ENCODE assay signal across 8 mouse cellular contexts in genomic region chr9:64060033-64060539, GRCm38 (mm10). TPM values are rescaled to one million over a fixed set of nuclear protein-coding genes. Genes with fewer than 3 reads are reported as not detected.
DNase-seq lines count a peak whose midpoint lies in the region; ATAC-seq and TF ChIP-seq lines count a peak whose summit lies in the region.

No protein-coding gene starts in this region.

- DNase-seq in urinary bladder, postnatal 25 days (ENCODE audit: low spot score) = peak; percentile 29
- DNase-seq in urinary bladder, adult 18-20 months (ENCODE audit: low spot score in 2 of 2) = no peak
- DNase-seq in hindbrain, embryonic 14.5 days (ENCODE audit: low spot score) = no peak
- DNase-seq in midbrain, postnatal 0 days (ENCODE audit: low spot score) = no peak
- no peak for DNase-seq in frontal cortex, postnatal 25 days (ENCODE audit: low spot score in 2 of 2)
- DNase-seq in left cerebral cortex, postnatal 36 days (ENCODE audit: low spot score in 2 of 2) = no peak

- no peak for TF ChIP-seq CTCF in midbrain, postnatal 0 days (IDR thresholded peaks at IDR 0.05)

- peaks cover 25% of the 10 kb centered on the region for H3K27me3 ChIP-seq in forebrain, embryonic 13.5 days
- 0 out of 2 replicates have a peak, but pooled peaks cover 4% of the 10 kb centered on the region for H3K27me3 ChIP-seq in hindbrain, embryonic 14.5 days (ENCODE audit: control insufficient read depth, insufficient read depth, low read length)
- 0 out of 2 replicates have a peak, but pooled peaks cover under 1% of the 10 kb centered on the region for H3K27me3 ChIP-seq in liver, embryonic 12.5 days (replicated peaks)
- H3K27me3 ChIP-seq in midbrain, postnatal 0 days (ENCODE audit: insufficient read depth, low read length) = peaks cover 16% of the 10 kb centered on the region; the same call in 1 of the 2 replicates

- H3K9me3 ChIP-seq in forebrain, embryonic 13.5 days (replicated peaks) = no peaks in the 10 kb centered on the region
- no peaks in the 10 kb centered on the region for H3K9me3 ChIP-seq in hindbrain, embryonic 14.5 days (ENCODE audit: control insufficient read depth, low read length)
- H3K9me3 ChIP-seq in liver, embryonic 12.5 days (replicated peaks) = no peaks in the 10 kb centered on the region
- no peaks in the 10 kb centered on the region for H3K9me3 ChIP-seq in midbrain, postnatal 0 days (ENCODE audit: low read length)

- H3K36me3 ChIP-seq in forebrain, embryonic 13.5 days (ENCODE audit: poor library complexity, severe bottlenecking) = no peaks in the 10 kb centered on the region
- no peaks in the 10 kb centered on the region for H3K36me3 ChIP-seq in hindbrain, embryonic 14.5 days (replicated peaks; ENCODE audit: control insufficient read depth, insufficient read depth)
- H3K36me3 ChIP-seq in liver, embryonic 12.5 days = no peaks in the 10 kb centered on the region
- no peaks in the 10 kb centered on the region for H3K36me3 ChIP-seq in midbrain, postnatal 0 days (ENCODE audit: insufficient read depth, low read length)

- ATAC-seq in forebrain, embryonic 13.5 days = no peak; the same call in 1 of the 2 replicates
- ATAC-seq in hindbrain, embryonic 14.5 days (ENCODE audit: low FRiP score) = no peak
- ATAC-seq in liver, embryonic 12.5 days = peak; percentile 93
- ATAC-seq in midbrain, postnatal 0 days (ENCODE audit: low FRiP score) = no peak

- H3K4me3 ChIP-seq in forebrain, embryonic 13.5 days = peak overlapping the region; percentile 24
- H3K4me3 ChIP-seq in hindbrain, embryonic 14.5 days (replicated peaks; ENCODE audit: low read length) = peak overlapping the region; percentile 13; the same call in 1 of the 2 replicates
- peak overlapping the region; percentile 48 for H3K4me3 ChIP-seq in liver, embryonic 12.5 days
- no peak overlapping the region for H3K4me3 ChIP-seq in midbrain, postnatal 0 days (ENCODE audit: low read depth, low read length)

- peak overlapping the region; percentile 56 for H3K4me2 ChIP-seq in forebrain, embryonic 13.5 days
- peak overlapping the region; percentile 45 for H3K4me2 ChIP-seq in hindbrain, embryonic 14.5 days (replicated peaks)
- H3K4me2 ChIP-seq in liver, embryonic 12.5 days = peak overlapping the region; percentile 80
- H3K4me2 ChIP-seq in midbrain, postnatal 0 days (ENCODE audit: low read depth, low read length, poor library complexity, severe bottlenecking) = peak overlapping the region; percentile 37

- 4% methylated on average over 30 of the region's 30 CpGs for WGBS in forebrain, embryonic 13.5 days
- 4% methylated on average over 30 of the region's 30 CpGs for whole genome bisulfite sequencing in hindbrain, embryonic 14.5 days
- WGBS in liver, embryonic 12.5 days (ENCODE audit: insufficient replicate concordance) = under 1% methylated on average over 30 of the region's 30 CpGs
- 9% methylated on average over 30 of the region's 30 CpGs for WGBS in midbrain, postnatal 0 days

- peaks cover 20% of the 10 kb centered on the region for H3K4me1 ChIP-seq in forebrain, embryonic 13.5 days
- H3K4me1 ChIP-seq in hindbrain, embryonic 14.5 days (replicated peaks; ENCODE audit: control insufficient read depth, insufficient read depth, low read length) = peaks cover 13% of the 10 kb centered on the region; the same call in 1 of the 2 replicates
- H3K4me1 ChIP-seq in liver, embryonic 12.5 days = peaks cover 75% of the 10 kb centered on the region
- H3K4me1 ChIP-seq in midbrain, postnatal 0 days (ENCODE audit: insufficient read depth, low read length) = peaks cover 12% of the 10 kb centered on the region; the same call in 1 of the 2 replicates

- intact Hi-C loops in left cerebral cortex, postnatal 36 days (cut with DNase I) = no loop called here

- H3K9ac ChIP-seq in forebrain, embryonic 13.5 days = peak overlapping the region; percentile 53
- H3K9ac ChIP-seq in hindbrain, embryonic 14.5 days = peak overlapping the region; percentile 26; the same call in 1 of the 2 replicates
- peak overlapping the region; percentile 79 for H3K9ac ChIP-seq in liver, embryonic 12.5 days
- 0 out of 2 replicates have a peak overlapping the region, but pooled peaks have one; percentile 5 for H3K9ac ChIP-seq in midbrain, postnatal 0 days (replicated peaks; ENCODE audit: low read length, poor library complexity, severe bottlenecking)

- no peak overlapping the region for H3K27ac ChIP-seq in forebrain, embryonic 13.5 days
- H3K27ac ChIP-seq in hindbrain, embryonic 14.5 days = no peak overlapping the region
- peak overlapping the region; percentile 92 for H3K27ac ChIP-seq in liver, embryonic 12.5 days
- no peak overlapping the region for H3K27ac ChIP-seq in midbrain, postnatal 0 days (ENCODE audit: low read depth, low read length)

RNA-seq across cellular contexts. Expression of gene Smad6, which starts 38.2 kb away (rescaled TPM):
- 1.6 and 1.7 TPM in 2 replicates for polyA plus RNA-seq in forebrain, embryonic 13.5 days (2015; fragmentation: Nextera tagmentation; extraction: Ambion mirVana)
- 2.3 and 2.7 TPM in 2 replicates for polyA plus RNA-seq in hindbrain, embryonic 14.5 days (2014; fragmentation: Nextera tagmentation; extraction: Ambion mirVana)
- polyA plus RNA-seq in liver, embryonic 12.5 days (2016; fragmentation: Nextera tagmentation; extraction: Ambion mirVana) = 11.7 and 12.9 TPM in 2 replicates
- total RNA-seq in midbrain, postnatal 0 days (2014; rRNA removed) = 10.4 and 12.7 TPM in 2 replicates
- 0.97 and 1.2 TPM in 2 replicates for polyA plus RNA-seq in midbrain, postnatal 0 days (2015; fragmentation: Nextera tagmentation; extraction: Ambion mirVana)
- 1 to 10 TPM; 1.7 to 3.6 TPM for total RNA-seq in left cerebral cortex, postnatal 36 days (2021)

RNA-seq across cellular contexts. Expression of gene Lctl, which starts 56.9 kb away (rescaled TPM):
- polyA plus RNA-seq in forebrain, embryonic 13.5 days (2015; fragmentation: Nextera tagmentation; extraction: Ambion mirVana) = not detected in 2 replicates
- polyA plus RNA-seq in hindbrain, embryonic 14.5 days (2014; fragmentation: Nextera tagmentation; extraction: Ambion mirVana) = not detected in 2 replicates
- polyA plus RNA-seq in liver, embryonic 12.5 days (2016; fragmentation: Nextera tagmentation; extraction: Ambion mirVana) = not detected in 2 replicates
- total RNA-seq in midbrain, postnatal 0 days (2014; rRNA removed) = not detected in 2 replicates
- not detected in 2 replicates for polyA plus RNA-seq in midbrain, postnatal 0 days (2015; fragmentation: Nextera tagmentation; extraction: Ambion mirVana)
- not detected for total RNA-seq in left cerebral cortex, postnatal 36 days (2021)

Comparison
In these comparisons a context has a peak if more than half of its experiments do, and no peak if none do; other contexts are left out.
1. H3K9ac ChIP-seq: peak in every context shown above with its lines; median percentile 79 in liver, embryonic 12.5 days; 53 in forebrain, embryonic 13.5 days; 26 in hindbrain, embryonic 14.5 days; 5 in midbrain, postnatal 0 days.